Mouse (Mus musculus): Measurements from ENCODE around the gene Gm10722.
"Not testable (repeated sequence)": the region's sequence is repeated elsewhere in the genome, so short reads cannot be mapped to it uniquely, and the experiment has no call there.

GRCm38 (mm10) chr9:3027200-3027599 lies 26.5 kb downstream of the Gm10722 start:
- not testable (repeated sequence) for TF ChIP-seq MYOG (IDR thresholded peaks at IDR 0.05; ENCODE audit: control insufficient read depth, extremely low read depth, insufficient read length); CTCF (IDR thresholded peaks at IDR 0.05; ENCODE audit: control insufficient read depth, insufficient read depth, insufficient read length); FOSL1 (IDR thresholded peaks at IDR 0.05; ENCODE audit: insufficient read depth, low read length, poor library complexity, severe bottlenecking); USF1 (IDR thresholded peaks at IDR 0.05; ENCODE audit: low read depth); MAX (IDR thresholded peaks at IDR 0.05)
